ENCODE assay signal across 8 mouse cellular contexts in genomic region chr11:69326408-69327156, GRCm38 (mm10). TPM values are rescaled to one million over a fixed set of nuclear protein-coding genes. Genes with fewer than 3 reads are reported as not detected.
DNase-seq lines count a peak whose midpoint lies in the region; ATAC-seq lines count a peak whose summit lies in the region.

No protein-coding gene starts in this region.

- H3K4me2 ChIP-seq in kidney, embryonic 14.5 days (replicated peaks; ENCODE audit: low read depth, low read length): peak overlapping the region; percentile 94
- peak overlapping the region; percentile 82 for H3K4me2 ChIP-seq in forebrain, embryonic 11.5 days (ENCODE audit: low read depth, low read length, severe bottlenecking)
- H3K4me2 ChIP-seq in limb, embryonic 11.5 days (ENCODE audit: low read depth, severe bottlenecking): peak overlapping the region; percentile 72
- peak overlapping the region; percentile 64 for H3K4me2 ChIP-seq in neural tube, embryonic 15.5 days

- no peak overlapping the region for H3K27ac ChIP-seq in kidney, embryonic 14.5 days (ENCODE audit: low read depth, low read length)
- no peak overlapping the region for H3K27ac ChIP-seq in forebrain, embryonic 11.5 days (ENCODE audit: low read depth, low read length)
- no peak overlapping the region for H3K27ac ChIP-seq in limb, embryonic 11.5 days (replicated peaks; ENCODE audit: low read depth, low read length)
- H3K27ac ChIP-seq in neural tube, embryonic 15.5 days (replicated peaks): peak overlapping the region; percentile 38; the same call in 1 of the 2 replicates

- no peak for DNase-seq in kidney, adult 9 months
- peak; percentile 36 for DNase-seq in NIH3T3 (ENCODE audit: low read depth)
- no peak for DNase-seq in forebrain, embryonic 11.5 days (ENCODE audit: low spot score)
- DNase-seq in limb, embryonic 11.5 days (ENCODE audit: low spot score): no peak
- no peak for DNase-seq in layer of hippocampus, postnatal 10 days (ENCODE audit: low spot score in 2 of 2)
- DNase-seq in spleen, postnatal 14 days (ENCODE audit: low spot score in 2 of 2): no peak

- peaks cover 15% of the 10 kb centered on the region; the same call in 1 of the 2 replicates for H3K27me3 ChIP-seq in kidney, embryonic 14.5 days (ENCODE audit: control insufficient read depth, insufficient read depth, low read length)
- peaks cover 13% of the 10 kb centered on the region; the same call in 1 of the 2 replicates for H3K27me3 ChIP-seq in forebrain, embryonic 11.5 days (ENCODE audit: control insufficient read depth, insufficient read depth, low read length)
- H3K27me3 ChIP-seq in limb, embryonic 11.5 days (ENCODE audit: control insufficient read depth, insufficient read depth, low read length): peaks cover 15% of the 10 kb centered on the region
- H3K27me3 ChIP-seq in neural tube, embryonic 15.5 days (replicated peaks): peaks cover 8% of the 10 kb centered on the region

- H3K9ac ChIP-seq in kidney, embryonic 14.5 days (ENCODE audit: low read depth, low read length): peak overlapping the region; percentile 53
- H3K9ac ChIP-seq in forebrain, embryonic 11.5 days (ENCODE audit: low read length): peak overlapping the region; percentile 63
- H3K9ac ChIP-seq in limb, embryonic 11.5 days (ENCODE audit: low read length): no peak overlapping the region; the same call in 1 of the 2 replicates
- peak overlapping the region; percentile 59 for H3K9ac ChIP-seq in neural tube, embryonic 15.5 days (replicated peaks)

- under 1% methylated on average over 45 of the region's 45 CpGs for WGBS in kidney, embryonic 14.5 days
- WGBS in forebrain, embryonic 11.5 days: under 1% methylated on average over 45 of the region's 45 CpGs
- 1% methylated on average over 45 of the region's 45 CpGs for WGBS in limb, embryonic 11.5 days
- under 1% methylated on average over 45 of the region's 45 CpGs for WGBS in neural tube, embryonic 15.5 days

- H3K4me1 ChIP-seq in kidney, embryonic 14.5 days (ENCODE audit: control insufficient read depth, insufficient read depth, low read length): peaks cover 23% of the 10 kb centered on the region
- peaks cover 21% of the 10 kb centered on the region for H3K4me1 ChIP-seq in forebrain, embryonic 11.5 days (replicated peaks; ENCODE audit: control insufficient read depth, insufficient read depth, low read length)
- H3K4me1 ChIP-seq in limb, embryonic 11.5 days (ENCODE audit: control insufficient read depth, insufficient read depth, low read length): peaks cover 24% of the 10 kb centered on the region
- peaks cover 58% of the 10 kb centered on the region for H3K4me1 ChIP-seq in neural tube, embryonic 15.5 days

- no peaks in the 10 kb centered on the region for H3K9me3 ChIP-seq in kidney, embryonic 14.5 days (ENCODE audit: control insufficient read depth, low read length)
- H3K9me3 ChIP-seq in forebrain, embryonic 11.5 days (ENCODE audit: control insufficient read depth, low read length): no peaks in the 10 kb centered on the region
- no peaks in the 10 kb centered on the region for H3K9me3 ChIP-seq in limb, embryonic 11.5 days (ENCODE audit: control insufficient read depth, low read length)
- no peaks in the 10 kb centered on the region for H3K9me3 ChIP-seq in neural tube, embryonic 15.5 days (replicated peaks)

- H3K36me3 ChIP-seq in kidney, embryonic 14.5 days (ENCODE audit: control insufficient read depth, insufficient read depth, low read length): no peaks in the 10 kb centered on the region
- no peaks in the 10 kb centered on the region for H3K36me3 ChIP-seq in forebrain, embryonic 11.5 days (ENCODE audit: control insufficient read depth, insufficient read depth, low read length)
- no peaks in the 10 kb centered on the region for H3K36me3 ChIP-seq in limb, embryonic 11.5 days (ENCODE audit: control insufficient read depth, insufficient read depth, low read length)
- H3K36me3 ChIP-seq in neural tube, embryonic 15.5 days: no peaks in the 10 kb centered on the region

- peak overlapping the region; percentile 52 for H3K4me3 ChIP-seq in kidney, embryonic 14.5 days (ENCODE audit: low read length)
- H3K4me3 ChIP-seq in forebrain, embryonic 11.5 days (ENCODE audit: low read depth, low read length): peak overlapping the region; percentile 50
- H3K4me3 ChIP-seq in limb, embryonic 11.5 days (ENCODE audit: low read depth, low read length): peak overlapping the region; percentile 33
- H3K4me3 ChIP-seq in neural tube, embryonic 15.5 days (replicated peaks): peak overlapping the region; percentile 55

- ATAC-seq in kidney, embryonic 14.5 days (ENCODE audit: low FRiP score, low TSS enrichment): peak; percentile 33; the same call in 1 of the 2 replicates
- peak; percentile 15; the same call in 1 of the 2 replicates for ATAC-seq in forebrain, embryonic 11.5 days (replicated peaks; ENCODE audit: low FRiP score)
- ATAC-seq in limb, embryonic 11.5 days (ENCODE audit: insufficient number of reproducible peaks, low FRiP score, low TSS enrichment, low read depth): 0 out of 2 replicates have a peak, but pooled peaks have one; percentile 10
- 0 out of 2 replicates have a peak, but pooled peaks have one; percentile 15 for ATAC-seq in neural tube, embryonic 15.5 days (ENCODE audit: low FRiP score)

RNA-seq across cellular contexts. Expression of gene Kcnab3, which starts 0.5 kb away (rescaled TPM):
- 1.4 and 3.2 TPM in 2 replicates for polyA plus RNA-seq in kidney, embryonic 14.5 days (2014; fragmentation: Nextera tagmentation; extraction: Ambion mirVana)
- 3.5 and 3.7 TPM in 2 replicates for polyA plus RNA-seq in forebrain, embryonic 11.5 days (2014; fragmentation: Nextera tagmentation; extraction: Ambion mirVana)
- polyA plus RNA-seq in limb, embryonic 11.5 days (2014; fragmentation: Nextera tagmentation; extraction: Ambion mirVana): 2.2 TPM in 2 replicates
- 6.0 and 7.3 TPM in 2 replicates for polyA plus RNA-seq in neural tube, embryonic 15.5 days (2015; fragmentation: Nextera tagmentation; extraction: Ambion mirVana)
- total RNA-seq in layer of hippocampus, postnatal 10 days (2021): 10 to 100 TPM; 12.3 to 14.7 TPM

RNA-seq across cellular contexts. Expression of gene Trappc1, which starts 2.8 kb away (rescaled TPM):
- polyA plus RNA-seq in kidney, embryonic 14.5 days (2014; fragmentation: Nextera tagmentation; extraction: Ambion mirVana): 175 and 217 TPM in 2 replicates
- 188 and 196 TPM in 2 replicates for polyA plus RNA-seq in forebrain, embryonic 11.5 days (2014; fragmentation: Nextera tagmentation; extraction: Ambion mirVana)
- polyA plus RNA-seq in limb, embryonic 11.5 days (2014; fragmentation: Nextera tagmentation; extraction: Ambion mirVana): 149 and 161 TPM in 2 replicates
- 186 and 201 TPM in 2 replicates for polyA plus RNA-seq in neural tube, embryonic 15.5 days (2015; fragmentation: Nextera tagmentation; extraction: Ambion mirVana)
- 10 to 100 TPM; 74.5 to 83.6 TPM for total RNA-seq in layer of hippocampus, postnatal 10 days (2021)

RNA-seq across cellular contexts. Expression of gene Cntrob, which starts 3.0 kb away (rescaled TPM):
- 18.4 and 20.1 TPM in 2 replicates for polyA plus RNA-seq in kidney, embryonic 14.5 days (2014; fragmentation: Nextera tagmentation; extraction: Ambion mirVana)
- 31.7 and 32.1 TPM in 2 replicates for polyA plus RNA-seq in forebrain, embryonic 11.5 days (2014; fragmentation: Nextera tagmentation; extraction: Ambion mirVana)
- polyA plus RNA-seq in limb, embryonic 11.5 days (2014; fragmentation: Nextera tagmentation; extraction: Ambion mirVana): 23.4 and 24.5 TPM in 2 replicates
- 14.5 and 15.3 TPM in 2 replicates for polyA plus RNA-seq in neural tube, embryonic 15.5 days (2015; fragmentation: Nextera tagmentation; extraction: Ambion mirVana)
- total RNA-seq in layer of hippocampus, postnatal 10 days (2021): 10 to 100 TPM; 16.6 to 18.2 TPM

RNA-seq across cellular contexts. Expression of gene Rnf227, which starts 13.7 kb away (rescaled TPM):
- polyA plus RNA-seq in kidney, embryonic 14.5 days (2014; fragmentation: Nextera tagmentation; extraction: Ambion mirVana): 16.4 and 17.6 TPM in 2 replicates
- polyA plus RNA-seq in forebrain, embryonic 11.5 days (2014; fragmentation: Nextera tagmentation; extraction: Ambion mirVana): 25.7 and 30.1 TPM in 2 replicates
- 25.0 and 28.5 TPM in 2 replicates for polyA plus RNA-seq in limb, embryonic 11.5 days (2014; fragmentation: Nextera tagmentation; extraction: Ambion mirVana)
- 213 and 250 TPM in 2 replicates for polyA plus RNA-seq in neural tube, embryonic 15.5 days (2015; fragmentation: Nextera tagmentation; extraction: Ambion mirVana)
- 10 to 100 TPM; 72.6 to 76.6 TPM for total RNA-seq in layer of hippocampus, postnatal 10 days (2021)

RNA-seq across cellular contexts. Expression of gene Chd3, which starts 42.6 kb away (rescaled TPM):
- 56.7 and 59.7 TPM in 2 replicates for polyA plus RNA-seq in kidney, embryonic 14.5 days (2014; fragmentation: Nextera tagmentation; extraction: Ambion mirVana)
- 53.0 and 61.4 TPM in 2 replicates for polyA plus RNA-seq in forebrain, embryonic 11.5 days (2014; fragmentation: Nextera tagmentation; extraction: Ambion mirVana)
- 58.6 and 68.0 TPM in 2 replicates for polyA plus RNA-seq in limb, embryonic 11.5 days (2014; fragmentation: Nextera tagmentation; extraction: Ambion mirVana)
- polyA plus RNA-seq in neural tube, embryonic 15.5 days (2015; fragmentation: Nextera tagmentation; extraction: Ambion mirVana): 70.6 and 76.1 TPM in 2 replicates
- total RNA-seq in layer of hippocampus, postnatal 10 days (2021): 100 to 1,000 TPM; 540 to 617 TPM
